Mouse (Mus musculus): ENCODE measurements around the gene Cntn6. TPM values are rescaled to one million over a fixed set of nuclear protein-coding genes. Genes with fewer than 3 reads are reported as not detected.

The Cntn6 gene
- polyA plus RNA-seq (2012; rRNA removed), result not detected in 2 replicates

DNA sequence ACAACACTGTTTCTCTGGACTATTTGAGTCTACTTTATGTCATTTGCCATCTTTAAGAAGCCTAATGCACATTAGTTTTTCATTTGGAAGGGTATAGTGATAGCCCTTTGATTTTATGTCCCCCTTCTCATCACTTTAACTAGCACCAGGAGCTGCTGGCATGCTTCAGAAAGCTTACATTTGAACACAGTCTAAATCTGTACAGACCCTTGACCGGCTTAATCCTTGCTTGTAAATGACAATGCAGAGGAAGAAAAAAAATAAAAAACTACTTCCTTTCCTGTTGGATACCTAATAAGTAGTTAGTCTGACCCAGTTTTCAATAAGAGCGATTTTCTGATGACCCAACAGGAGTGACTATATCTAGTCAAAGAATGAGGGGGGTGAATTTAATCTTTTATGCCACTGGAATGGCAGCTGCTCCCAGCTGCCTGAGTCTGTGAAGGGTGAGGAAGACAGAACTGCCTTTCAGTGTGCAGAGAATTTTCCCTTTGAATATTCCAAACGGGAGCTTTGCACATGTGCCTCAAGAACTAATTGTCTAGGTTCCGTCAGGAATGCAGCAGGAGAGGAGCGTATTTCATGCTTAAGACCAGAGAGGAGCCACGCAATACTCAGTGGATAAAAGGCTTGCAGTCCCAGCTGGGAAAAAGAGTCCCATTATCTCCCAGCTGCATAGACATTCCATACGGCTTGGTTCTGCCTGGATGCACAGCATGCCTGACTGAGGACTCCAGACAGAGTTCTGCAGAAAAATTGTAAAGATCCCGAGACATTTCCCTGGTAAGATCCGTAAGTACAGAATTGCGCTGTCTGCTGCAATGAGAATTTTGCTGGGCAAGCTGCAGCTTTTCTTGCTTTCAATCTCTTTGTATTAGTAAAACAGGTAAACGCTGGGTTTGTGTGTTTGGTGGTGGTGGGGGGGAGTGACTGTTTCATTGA is at the start of gene Cntn6:
TSS of gene Cntn6 (plus strand) at position 301 of the 942 bp plus-strand sequence.
- 63% methylated on average over 11 of the region's 11 CpGs for WGBS
- no peak for DNase-seq (ENCODE audit: low read depth, low spot score)

DNA sequence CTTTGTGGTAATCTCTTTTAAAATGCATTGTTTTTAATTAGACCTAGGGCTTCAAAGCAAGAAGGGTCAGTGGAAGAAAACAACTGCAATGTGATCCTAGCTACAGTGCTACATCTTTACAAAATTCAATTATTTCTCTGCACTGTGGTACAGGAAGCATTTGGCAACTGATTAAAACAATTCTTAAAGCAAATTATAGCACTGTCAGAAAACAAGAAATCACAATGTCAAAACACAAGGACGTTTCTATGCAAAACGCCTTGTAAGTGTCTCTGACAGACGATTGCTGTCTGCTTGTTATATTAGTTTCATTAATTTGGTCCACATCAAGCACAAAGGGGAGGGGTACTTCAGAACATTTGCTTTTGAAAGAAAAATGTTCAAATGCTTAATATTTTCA is 48.9 kb upstream of the Cntn6 start:
- DNase-seq (ENCODE audit: low read depth, low spot score), result no peak
- 70% methylated on average over 3 of the region's 3 CpGs for WGBS

GRCm38 (mm10) chr6:104470706-104471105 is 21.9 kb upstream of the Cntn6 start:
- WGBS, result 95% methylated on average over 1 of the region's 1 CpGs
- no peak for DNase-seq (ENCODE audit: low read depth, low spot score)

- DNase-seq (ENCODE audit: low read depth, low spot score), result no peak
Observed at GRCm38 (mm10) chr6:104479242-104479641, 13.3 kb upstream of the Cntn6 start.

GRCm38 (mm10) chr6:104493459-104493858 is 869 bp downstream of the Cntn6 start:
- 46% methylated on average over 6 of the region's 6 CpGs for WGBS
- no peak for DNase-seq (ENCODE audit: low read depth, low spot score)

DNA sequence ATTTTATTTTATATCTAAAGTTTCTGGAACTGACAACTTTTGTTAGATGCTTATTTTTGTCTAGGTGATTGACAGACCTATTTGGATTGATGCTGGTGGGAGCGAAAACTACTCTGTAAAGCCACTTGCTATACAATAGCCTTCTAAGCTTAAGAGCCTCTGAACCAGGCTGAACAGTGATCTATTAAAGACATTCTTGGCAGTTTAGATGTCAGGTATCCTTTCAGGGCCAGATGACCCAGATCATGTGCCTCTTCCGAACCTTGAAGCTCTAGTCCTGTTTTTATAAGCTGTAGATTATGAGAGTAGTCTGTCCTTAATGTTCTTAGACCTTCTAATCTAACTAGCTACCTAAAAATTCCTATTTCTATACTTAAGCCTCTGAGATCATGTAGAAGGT is 3.2 kb downstream of the Cntn6 start:
- 75% methylated on average over 2 of the region's 2 CpGs for WGBS
- no peak for DNase-seq (ENCODE audit: low read depth, low spot score)

DNA sequence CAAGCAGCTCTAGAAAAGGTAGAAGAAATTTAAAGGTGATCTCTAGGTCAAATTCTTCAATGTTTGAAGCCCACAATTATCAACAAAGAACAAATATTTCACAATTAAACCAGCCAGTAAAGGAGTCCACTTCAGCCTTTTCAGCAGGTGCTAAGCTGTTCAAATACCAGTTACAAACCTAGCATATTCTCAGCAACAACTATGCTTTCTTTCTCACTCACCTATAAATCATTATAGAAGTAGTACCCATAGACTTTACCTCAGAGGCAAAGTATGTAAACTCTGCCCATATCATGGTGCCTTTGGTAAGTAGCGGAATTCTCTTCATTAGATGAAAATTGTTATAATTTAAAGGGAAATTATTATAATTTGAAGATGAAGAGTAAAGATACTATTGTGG is 71.4 kb downstream of the Cntn6 start:
- DNase-seq (ENCODE audit: low read depth, low spot score), result no peak
- WGBS, result 95% methylated on average over 1 of the region's 1 CpGs

- DNase-seq (ENCODE audit: low read depth, low spot score), result no peak
Observed at GRCm38 (mm10) chr6:104569564-104569963, 77.0 kb downstream of the Cntn6 start.

GRCm38 (mm10) chr6:104588028-104588427 is 95.4 kb downstream of the Cntn6 start:
- DNase-seq (ENCODE audit: low read depth, low spot score), result no peak
- WGBS, result 42% methylated on average over 3 of the region's 3 CpGs

- DNase-seq (ENCODE audit: low read depth, low spot score), result no peak
- 57% methylated on average over 2 of the region's 2 CpGs for WGBS
Observed at GRCm38 (mm10) chr6:104600838-104601397, 108.3 kb downstream of the Cntn6 start.

- no peak for DNase-seq (ENCODE audit: low read depth, low spot score)
Observed at GRCm38 (mm10) chr6:104602894-104603293, 110.3 kb downstream of the Cntn6 start.

DNA sequence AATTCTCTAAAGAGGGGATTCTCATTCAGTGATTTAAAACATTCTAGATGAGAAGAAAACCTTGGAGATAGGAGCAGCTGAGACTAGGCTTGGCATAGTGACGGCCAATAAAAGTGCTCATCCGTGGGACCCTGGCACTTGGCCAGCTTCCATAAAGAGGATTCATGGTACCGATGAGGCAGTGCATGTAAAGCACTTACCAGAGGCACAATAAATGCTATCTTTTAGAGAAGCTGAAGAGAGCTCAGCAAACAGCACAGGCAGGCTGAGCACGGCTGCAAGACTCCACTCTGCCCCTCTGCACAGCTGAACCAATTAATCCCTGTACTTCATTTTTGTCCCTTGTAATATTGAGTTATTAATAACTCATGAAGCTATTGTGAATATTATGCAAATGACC is 110.8 kb downstream of the Cntn6 start:
- 18% methylated on average over 4 of the region's 4 CpGs for WGBS
- no peak for DNase-seq (ENCODE audit: low read depth, low spot score)

DNA sequence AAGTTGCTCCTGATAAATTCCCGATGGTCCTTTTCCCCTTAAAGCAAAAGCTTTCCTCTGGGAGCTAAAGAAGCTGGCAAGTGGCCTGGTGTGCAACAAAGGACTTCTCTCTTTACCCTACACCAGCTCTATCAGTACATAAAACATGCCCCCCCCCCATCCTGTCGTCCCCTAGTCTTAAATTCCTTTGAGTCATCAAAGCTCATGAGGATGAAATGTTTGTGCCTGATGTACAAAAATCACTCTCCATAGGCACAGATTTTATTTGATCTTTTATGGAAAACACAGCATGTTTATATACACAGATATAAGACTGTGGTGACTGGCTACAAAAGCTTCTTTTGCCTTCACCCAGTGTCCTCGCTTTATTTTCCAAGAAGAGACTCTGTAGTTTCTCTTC is 112.6 kb downstream of the Cntn6 start:
- 53% methylated on average over 3 of the region's 3 CpGs for WGBS
- no peak for DNase-seq (ENCODE audit: low read depth, low spot score)

DNA sequence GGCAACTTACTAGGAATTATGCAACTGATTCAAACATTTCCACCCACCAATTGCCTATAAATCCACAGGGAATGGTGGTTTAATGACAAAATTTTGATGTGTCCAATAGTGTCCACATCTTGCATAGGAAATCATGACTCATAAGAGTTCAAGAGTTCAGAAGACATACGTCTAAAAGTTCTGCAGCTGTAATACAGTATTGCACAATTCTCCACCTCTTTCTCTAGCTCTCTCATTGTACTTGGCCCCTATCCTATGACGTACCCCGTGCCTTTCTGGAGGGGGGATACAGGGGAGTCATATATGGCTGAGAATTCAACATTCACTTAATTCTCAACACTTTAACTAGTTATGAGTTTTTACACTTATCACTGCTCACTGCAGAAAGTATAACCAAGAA is 160.9 kb downstream of the Cntn6 start:
- DNase-seq (ENCODE audit: low read depth, low spot score), result no peak
- 47% methylated on average over 3 of the region's 3 CpGs for WGBS

- no peak for DNase-seq (ENCODE audit: low read depth, low spot score)
- WGBS, result 85% methylated on average over 2 of the region's 2 CpGs
Observed at GRCm38 (mm10) chr6:104668701-104669100, 176.1 kb downstream of the Cntn6 start.

DNA sequence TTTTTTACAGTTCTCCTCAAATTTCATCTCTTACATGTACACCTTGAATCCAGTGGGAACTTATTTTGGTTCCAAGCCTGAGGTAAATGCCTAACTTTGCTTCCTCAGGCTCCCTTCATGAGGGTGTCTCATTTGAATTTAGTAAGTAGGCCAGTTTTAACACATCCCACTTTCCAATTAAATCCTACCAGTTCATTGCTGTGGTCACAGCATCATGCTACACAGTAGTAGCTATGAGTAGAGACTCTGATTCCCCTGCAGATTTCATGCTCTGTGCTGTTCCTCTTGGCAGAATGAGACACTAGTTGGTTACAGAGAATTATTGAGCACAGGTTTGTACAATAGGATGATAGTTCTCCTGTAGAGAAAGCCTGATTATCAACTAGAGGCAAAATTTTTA is 181.7 kb downstream of the Cntn6 start:
- DNase-seq (ENCODE audit: low read depth, low spot score), result no peak

- WGBS, result 88% methylated on average over 1 of the region's 1 CpGs
- no peak for DNase-seq (ENCODE audit: low read depth, low spot score)
Observed at GRCm38 (mm10) chr6:104679809-104680495, 187.4 kb downstream of the Cntn6 start.

- no peak for DNase-seq (ENCODE audit: low read depth, low spot score)
- 73% methylated on average over 3 of the region's 3 CpGs for WGBS
Observed at GRCm38 (mm10) chr6:104687980-104688379, 195.4 kb downstream of the Cntn6 start.

- no peak for DNase-seq (ENCODE audit: low read depth, low spot score)
- WGBS, result 74% methylated on average over 6 of the region's 6 CpGs
Observed at GRCm38 (mm10) chr6:104688439-104689125, 196.0 kb downstream of the Cntn6 start.

GRCm38 (mm10) chr6:104728571-104728970 is 236.0 kb downstream of the Cntn6 start:
- WGBS, result 93% methylated on average over 1 of the region's 1 CpGs
- no peak for DNase-seq (ENCODE audit: low read depth, low spot score)

All from large intestine, adult 2 months (tissue).